ENCODE assay signal across 30 mouse cellular contexts in the genomic region with DNA sequence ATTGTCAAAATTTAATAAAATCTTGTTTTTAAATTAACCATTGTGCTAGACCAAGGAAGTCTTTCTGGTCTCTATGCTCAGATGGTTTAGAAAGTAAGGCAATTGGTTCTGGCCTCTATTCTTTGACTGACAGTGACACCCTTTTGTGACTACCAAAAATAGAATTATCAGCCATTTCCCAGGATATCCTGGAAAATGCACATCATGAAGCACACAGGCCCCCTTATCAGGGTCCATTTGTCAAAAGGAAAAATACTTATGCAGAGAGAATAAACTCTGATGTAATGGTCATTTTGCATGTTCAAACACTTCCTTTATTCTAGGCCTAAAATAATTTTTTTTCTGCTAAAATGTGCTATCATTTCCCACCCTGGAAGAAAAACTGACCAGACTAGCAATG. TPM values are rescaled to one million over a fixed set of nuclear protein-coding genes. Genes with fewer than 3 reads are reported as not detected.
"Had no signal": no experiment of that assay in that cellular context is flagged by ENCODE, and none has a peak within 500 bp of the region (broad histone marks: within the 10 kb centered on the region; RNA-seq: fewer than 3 reads in every experiment).

No protein-coding gene starts in this region.

- H3K27ac ChIP-seq: left cerebral cortex, adult 2 months; limb, embryonic 10.5 days; limb, embryonic 12.5 days; limb, embryonic 13.5 days; limb, embryonic 15.5 days; liver, embryonic 13.5 days; liver, embryonic 14.5 days; liver, embryonic 15.5 days; lung, embryonic 15.5 days; macrophage; midbrain, embryonic 10.5 days; midbrain, embryonic 12.5 days; midbrain, embryonic 13.5 days; midbrain, embryonic 15.5 days; neural tube, embryonic 12.5 days; neural tube, embryonic 13.5 days had no signal

- H3K9me3 ChIP-seq: limb, embryonic 10.5 days; limb, embryonic 12.5 days; limb, embryonic 13.5 days; limb, embryonic 15.5 days; liver, embryonic 13.5 days; liver, embryonic 15.5 days; lung, embryonic 15.5 days; megakaryocyte, embryonic 14.5 days; midbrain, embryonic 10.5 days; midbrain, embryonic 12.5 days; midbrain, embryonic 13.5 days; midbrain, embryonic 15.5 days; neural tube, embryonic 12.5 days; neural tube, embryonic 13.5 days had no signal

- H3K9ac ChIP-seq: limb, embryonic 12.5 days; limb, embryonic 13.5 days; limb, embryonic 15.5 days; liver, embryonic 13.5 days; liver, embryonic 14.5 days; liver, embryonic 15.5 days; lung, embryonic 14.5 days; lung, embryonic 15.5 days; midbrain, embryonic 12.5 days; midbrain, embryonic 13.5 days; midbrain, embryonic 15.5 days; neural tube, embryonic 12.5 days; neural tube, embryonic 13.5 days had no signal

- H3K4me1 ChIP-seq: limb, embryonic 10.5 days; limb, embryonic 12.5 days; limb, embryonic 13.5 days; limb, embryonic 15.5 days; lung, embryonic 15.5 days; midbrain, embryonic 10.5 days; midbrain, embryonic 12.5 days; midbrain, embryonic 13.5 days; midbrain, embryonic 15.5 days; neural tube, embryonic 12.5 days; neural tube, embryonic 13.5 days had no signal

- H3K36me3 ChIP-seq: limb, embryonic 10.5 days; limb, embryonic 12.5 days; limb, embryonic 13.5 days; limb, embryonic 15.5 days; liver, embryonic 13.5 days; liver, embryonic 15.5 days; lung, embryonic 15.5 days; midbrain, embryonic 10.5 days; midbrain, embryonic 12.5 days; midbrain, embryonic 13.5 days; neural tube, embryonic 12.5 days; neural tube, embryonic 13.5 days had no signal

- H3K4me3 ChIP-seq: left cerebral cortex, adult 2 months; limb, embryonic 10.5 days; limb, embryonic 12.5 days; limb, embryonic 13.5 days; limb, embryonic 15.5 days; liver, embryonic 13.5 days; liver, embryonic 15.5 days; lung, embryonic 15.5 days; midbrain, embryonic 10.5 days; midbrain, embryonic 12.5 days; midbrain, embryonic 13.5 days; midbrain, embryonic 15.5 days; myocyte; neural tube, embryonic 12.5 days; neural tube, embryonic 13.5 days had no signal

- ATAC-seq: lung, postnatal 0 days; midbrain, embryonic 13.5 days; midbrain, embryonic 15.5 days; midbrain, embryonic 16.5 days had no signal

- H3K4me2 ChIP-seq: limb, embryonic 12.5 days; limb, embryonic 13.5 days; limb, embryonic 15.5 days; liver, embryonic 13.5 days; liver, embryonic 15.5 days; lung, embryonic 14.5 days; lung, embryonic 15.5 days; midbrain, embryonic 11.5 days; midbrain, embryonic 12.5 days; midbrain, embryonic 13.5 days; midbrain, embryonic 15.5 days; neural tube, embryonic 12.5 days; neural tube, embryonic 13.5 days had no signal

- H3K27me3 ChIP-seq: limb, embryonic 12.5 days; limb, embryonic 13.5 days; limb, embryonic 15.5 days; liver, embryonic 13.5 days; liver, embryonic 15.5 days; lung, embryonic 15.5 days; megakaryocyte, embryonic 14.5 days; midbrain, embryonic 12.5 days; midbrain, embryonic 13.5 days; midbrain, embryonic 15.5 days; neural tube, embryonic 12.5 days; neural tube, embryonic 13.5 days had no signal

- DNase-seq: left cerebral cortex, postnatal 4 days; liver, embryonic 13.5 days; lung, adult 18-20 months; lung, adult 2 months; lung, embryonic 14.5 days; lung, postnatal 10 days; lung, postnatal 14 days; lung, postnatal 4 days; midbrain, embryonic 14.5 days had no signal

RNA-seq across cellular contexts. Expression of gene Fbxo48, which starts 46.3 kb away (rescaled TPM):
- polyA plus RNA-seq: liver, adult 2 months had no signal
